Mouse (Mus musculus): Measurements from ENCODE around the gene Dchs2.

Gene Dchs2

DNA sequence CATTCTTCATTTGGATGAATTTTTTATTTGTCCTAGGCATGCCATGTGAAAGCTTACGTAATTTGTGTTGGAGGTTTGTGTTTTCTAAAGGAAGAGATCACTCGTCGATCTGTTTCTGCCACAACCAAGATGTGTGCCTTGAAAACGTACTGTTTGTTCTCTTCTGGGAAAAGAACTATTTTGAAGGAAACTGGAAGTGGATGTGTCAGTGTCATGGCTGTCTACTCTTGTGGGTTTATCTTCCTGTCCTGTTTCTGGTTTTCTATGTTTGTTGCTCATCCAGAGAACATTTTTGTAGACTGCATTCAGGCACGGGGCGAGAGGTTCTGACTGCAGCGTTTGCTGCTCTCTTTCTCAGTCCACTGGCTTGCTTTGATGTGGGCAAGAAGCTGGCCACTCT, 124.2 kb downstream of the Dchs2 start:
- DNase-seq (ENCODE audit: low spot score in 2 of 2): no peak

DNA sequence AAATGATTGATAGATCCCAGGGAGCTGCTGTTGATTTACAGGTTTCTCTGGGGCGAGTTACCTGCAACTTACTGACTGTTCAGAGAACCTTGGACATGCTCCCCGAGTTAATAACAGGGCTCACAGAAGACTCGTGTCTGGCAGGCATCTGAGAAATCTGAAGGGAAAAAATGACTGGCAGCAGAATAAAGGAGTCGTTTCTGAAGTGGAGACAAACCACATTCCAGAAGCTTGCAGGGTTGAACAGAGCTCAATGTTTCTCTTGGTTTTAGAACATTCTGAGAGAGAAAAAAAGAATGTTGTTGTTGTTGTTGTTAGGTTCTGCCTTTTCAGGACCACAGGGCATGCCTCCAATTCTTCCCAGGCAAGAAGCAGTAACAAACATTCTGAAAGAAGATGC, 131.7 kb downstream of the Dchs2 start:
- no peak for DNase-seq (ENCODE audit: low spot score in 2 of 2)

DNA sequence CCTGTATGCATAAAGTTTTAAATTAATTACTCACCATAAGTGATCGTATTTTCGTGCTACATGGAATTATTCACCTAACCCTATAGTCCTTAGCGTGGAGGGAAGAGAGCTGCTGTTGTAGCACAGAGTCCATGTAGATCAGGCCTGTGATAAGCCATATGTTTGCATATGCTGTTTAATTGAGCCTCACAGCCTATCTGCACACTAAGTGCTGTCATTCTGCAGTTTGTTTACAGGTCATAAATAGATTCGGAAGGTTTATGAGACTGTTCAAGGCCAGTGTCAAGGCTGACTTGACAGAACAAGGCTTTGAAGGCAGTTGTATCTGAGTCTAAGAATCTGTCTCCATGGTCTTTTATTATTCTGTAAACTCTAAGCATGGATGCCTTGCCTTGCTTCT, 138.3 kb downstream of the Dchs2 start:
- DNase-seq (ENCODE audit: low spot score in 2 of 2): no peak

DNA sequence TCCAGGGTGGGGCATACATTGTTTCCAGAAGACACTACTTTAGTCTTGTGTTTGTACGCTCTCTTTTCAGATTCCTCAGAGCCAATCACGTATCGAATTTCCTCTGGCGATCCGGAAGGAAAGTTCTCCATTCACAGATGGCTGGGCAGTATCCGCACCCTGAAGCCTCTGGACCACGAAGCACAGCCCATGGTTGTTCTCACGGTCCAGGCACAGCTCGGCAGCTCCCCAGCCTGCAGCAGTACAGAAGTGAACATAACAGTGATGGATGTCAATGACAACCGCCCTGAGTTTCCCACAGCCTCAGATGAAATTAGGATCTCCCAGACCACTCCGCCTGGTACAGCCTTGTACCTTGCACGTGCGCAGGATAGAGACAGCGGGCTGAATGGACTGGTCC, 142.5 kb downstream of the Dchs2 start:
- DNase-seq (ENCODE audit: low spot score in 2 of 2): no peak

DNA sequence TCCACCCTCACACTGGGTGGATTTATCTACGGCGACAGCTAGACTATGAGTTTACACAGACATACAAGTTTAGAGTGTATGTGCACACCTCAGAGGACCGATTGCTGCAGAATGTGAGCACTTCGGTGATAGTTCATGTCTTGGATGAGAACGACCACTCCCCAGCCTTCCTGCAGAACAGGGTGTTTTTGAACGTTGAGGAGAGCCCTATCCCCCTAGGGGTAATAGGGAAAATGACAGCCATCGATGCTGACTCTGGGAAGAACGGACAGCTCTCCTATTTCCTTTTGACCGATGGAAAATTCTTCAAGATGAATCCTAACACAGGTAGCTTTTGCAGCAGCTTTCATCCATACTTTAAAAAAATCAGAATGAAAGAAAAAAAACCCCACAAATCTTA, 143.2 kb downstream of the Dchs2 start:
- DNase-seq (ENCODE audit: low spot score in 2 of 2): no peak

DNA sequence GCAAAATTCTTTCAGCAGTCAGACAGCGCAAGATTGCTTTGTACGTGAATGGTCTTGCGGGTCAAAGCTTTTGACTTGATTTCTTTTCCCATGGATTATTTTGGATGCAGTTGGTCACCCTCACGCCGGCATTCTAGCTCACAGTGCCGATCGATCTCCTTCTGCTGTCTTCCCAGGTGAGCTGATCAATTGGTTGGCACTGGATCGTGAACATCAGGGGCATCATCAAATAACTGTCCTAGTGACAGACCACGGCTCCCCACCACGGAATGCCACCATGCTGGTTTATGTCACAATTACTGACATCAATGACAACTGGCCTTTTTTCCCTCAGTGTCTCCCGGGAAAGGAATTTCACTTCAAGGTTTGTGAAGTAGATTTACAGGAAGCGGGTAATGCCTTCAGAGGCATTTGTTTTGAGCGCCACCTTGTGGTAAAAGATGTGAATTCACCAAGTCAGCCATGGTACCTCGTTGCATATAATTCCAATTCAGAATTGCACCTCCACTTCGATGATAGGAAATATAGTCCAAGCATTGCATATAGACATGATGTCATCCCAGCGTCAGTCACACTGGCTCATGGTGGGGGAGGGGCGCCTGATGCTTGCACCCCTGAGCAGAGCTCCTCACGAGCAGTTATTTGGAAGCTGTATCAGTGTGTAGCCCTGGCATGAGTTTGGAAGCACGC, 146.0 kb downstream of the Dchs2 start:
- DNase-seq (ENCODE audit: low spot score in 2 of 2): peak; percentile 34 to 76

DNA sequence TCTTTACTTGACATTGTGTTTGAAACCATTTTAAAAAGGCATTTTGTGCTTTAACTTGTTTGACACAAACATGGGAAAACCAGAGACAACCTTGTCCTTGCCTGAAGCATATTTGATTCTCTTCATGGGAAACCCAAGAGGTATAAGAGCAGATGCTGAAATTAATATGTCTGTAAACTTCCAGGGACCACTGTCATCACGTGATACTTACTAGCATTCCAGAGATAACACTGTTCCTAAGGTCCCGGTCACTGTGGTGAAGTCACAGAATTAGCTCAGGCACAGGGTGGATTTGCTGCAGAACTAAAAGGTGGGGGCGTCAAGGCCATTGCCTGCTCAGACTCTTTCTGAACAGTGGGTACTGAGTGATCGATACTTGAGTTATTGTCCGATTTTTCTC, 148.0 kb downstream of the Dchs2 start:
- DNase-seq (ENCODE audit: low spot score in 2 of 2): no peak

DNA sequence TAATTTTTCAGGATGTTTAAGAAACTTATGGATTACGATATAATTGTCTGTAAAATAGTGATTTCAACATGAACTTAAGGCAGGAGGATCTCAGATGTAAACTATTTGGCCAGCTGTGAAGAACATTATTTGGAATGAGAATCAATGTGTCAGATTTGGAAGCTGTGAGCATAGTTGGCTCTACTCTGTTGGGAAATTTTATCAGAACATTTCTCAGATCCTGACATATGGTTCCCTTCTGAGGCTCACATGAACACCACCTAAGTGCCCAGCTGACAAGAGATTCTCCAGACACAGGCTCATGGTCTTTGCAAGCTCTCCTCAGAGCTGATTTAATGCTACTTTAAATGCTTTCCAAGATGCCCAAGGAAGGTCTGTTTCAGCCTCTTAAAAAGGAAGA, 156.1 kb downstream of the Dchs2 start:
- DNase-seq (ENCODE audit: low spot score in 2 of 2): no peak

DNA sequence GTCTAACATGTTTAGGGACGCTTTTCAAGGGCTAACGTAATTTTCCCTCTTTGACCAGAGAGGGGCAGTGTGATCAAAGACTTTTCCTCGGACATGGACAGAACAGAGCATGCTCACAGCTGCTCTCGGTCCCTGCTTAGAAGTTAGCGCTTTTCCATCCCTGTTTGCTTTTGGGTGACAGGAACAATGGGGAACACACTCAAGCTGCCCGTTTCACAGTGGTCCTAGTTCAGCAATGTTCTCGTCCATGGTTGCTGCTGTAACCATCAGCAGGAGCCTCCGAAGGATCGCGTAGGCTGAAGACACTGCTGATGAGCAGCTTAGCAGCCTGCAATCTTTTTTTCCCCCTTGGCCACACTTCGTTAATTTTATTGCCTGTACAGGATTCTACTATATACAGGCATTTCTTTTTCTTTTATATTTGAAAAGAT, 159.2 kb downstream of the Dchs2 start:
- DNase-seq (ENCODE audit: low spot score in 2 of 2): peak; percentile 17 to 56

DNA sequence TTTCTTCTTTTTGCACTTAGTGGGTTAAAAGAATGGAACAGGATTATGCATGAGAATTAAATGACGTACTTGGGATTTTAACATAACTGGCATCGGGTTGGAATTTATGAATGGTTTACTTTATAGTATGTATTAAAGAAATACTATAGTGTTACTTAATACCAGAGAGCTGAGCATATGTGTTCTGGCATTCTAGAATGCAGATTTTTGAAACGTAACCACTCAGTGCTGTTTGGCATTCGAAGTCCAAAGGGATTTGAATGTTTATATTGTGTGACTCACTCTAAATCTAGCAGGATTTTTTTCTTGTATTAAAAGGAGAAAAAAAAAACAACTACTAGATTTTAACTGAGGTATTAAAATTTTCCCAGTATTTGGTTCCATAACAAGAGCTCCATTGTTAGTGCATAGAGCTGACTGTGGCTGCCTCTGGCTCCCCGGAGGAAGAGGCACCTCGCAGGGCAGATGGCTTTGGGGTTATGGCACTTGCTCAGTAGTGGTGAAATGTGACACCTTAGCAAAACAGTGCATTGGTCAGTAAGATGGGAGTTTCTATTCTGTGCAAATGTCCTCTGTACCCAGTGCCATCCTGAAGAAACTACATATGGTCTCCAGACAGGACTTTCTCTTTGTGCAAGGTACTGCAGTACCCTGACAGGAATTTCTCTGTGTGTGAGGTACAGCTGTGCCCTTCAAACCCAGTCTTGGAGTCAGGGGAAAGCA, 160.5 kb downstream of the Dchs2 start:
- DNase-seq (ENCODE audit: low spot score in 2 of 2): no peak

DNA sequence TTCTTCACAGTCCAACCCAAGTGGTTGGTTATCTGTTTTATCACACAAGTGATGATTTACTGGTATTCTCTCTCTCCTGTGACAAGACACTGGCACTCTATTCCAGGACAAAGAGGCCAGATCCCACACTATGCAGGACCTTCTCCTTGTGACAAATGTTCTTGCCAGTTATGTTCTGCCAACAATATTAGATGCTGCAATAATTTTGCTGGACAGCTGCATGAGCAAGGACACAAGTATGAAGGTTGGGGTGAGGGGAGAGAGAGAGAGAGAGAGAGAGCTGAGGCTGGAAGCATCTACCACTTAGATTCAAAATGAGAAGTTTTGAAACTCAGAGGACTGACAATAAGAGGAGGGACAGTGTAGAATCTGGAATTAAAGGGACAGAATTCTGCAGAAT, 162.7 kb downstream of the Dchs2 start:
- DNase-seq (ENCODE audit: low spot score in 2 of 2): no peak

DNA sequence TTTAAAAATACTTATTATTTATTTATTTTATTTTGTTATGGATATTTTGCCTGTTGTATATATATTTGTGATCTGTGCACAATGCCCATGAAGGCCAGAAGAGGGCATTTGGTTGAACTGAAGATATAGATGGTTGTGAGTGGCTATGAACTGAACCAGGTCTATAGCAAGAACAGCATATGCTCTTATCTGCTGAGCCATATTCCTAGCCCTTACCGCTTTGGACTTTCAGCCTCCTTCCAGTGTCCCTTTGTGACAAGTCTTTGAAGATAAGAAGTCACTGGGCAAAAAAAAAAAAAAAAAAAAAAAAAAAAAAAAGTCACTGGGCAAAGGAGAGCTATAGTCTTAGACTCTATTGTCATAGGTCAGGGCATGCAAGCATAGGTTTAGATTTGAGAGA, 163.2 kb downstream of the Dchs2 start:
- no peak for DNase-seq (ENCODE audit: low spot score in 2 of 2)

DNA sequence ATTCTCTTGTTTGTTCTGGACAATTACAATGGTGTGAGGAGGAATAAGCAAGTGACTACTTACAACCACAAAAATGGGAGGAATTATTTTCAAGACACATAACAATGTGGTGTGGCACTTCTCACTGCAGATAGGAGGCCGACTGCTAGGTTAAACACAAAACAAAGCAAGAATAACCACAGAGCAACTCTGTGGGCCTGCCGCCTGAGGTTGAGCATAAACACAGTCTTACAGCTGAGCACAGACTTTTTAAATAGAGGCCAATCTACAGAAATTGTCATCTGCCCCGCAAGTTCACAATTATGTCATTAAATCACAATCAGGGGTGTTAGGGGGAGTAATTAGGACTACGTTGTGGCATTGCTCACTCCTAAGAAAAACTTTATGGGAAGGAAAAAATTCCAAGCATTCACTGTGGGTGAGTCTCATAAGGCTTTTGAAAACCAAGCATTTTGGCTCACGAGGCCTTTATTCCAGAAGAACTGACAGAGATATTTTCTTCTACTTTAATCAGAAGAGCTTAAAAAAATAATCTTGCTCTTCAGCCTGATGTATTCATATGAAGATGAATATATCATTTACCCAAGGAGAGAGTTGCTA, 172.1 kb downstream of the Dchs2 start:
- no peak for DNase-seq (ENCODE audit: low spot score in 2 of 2)

DNA sequence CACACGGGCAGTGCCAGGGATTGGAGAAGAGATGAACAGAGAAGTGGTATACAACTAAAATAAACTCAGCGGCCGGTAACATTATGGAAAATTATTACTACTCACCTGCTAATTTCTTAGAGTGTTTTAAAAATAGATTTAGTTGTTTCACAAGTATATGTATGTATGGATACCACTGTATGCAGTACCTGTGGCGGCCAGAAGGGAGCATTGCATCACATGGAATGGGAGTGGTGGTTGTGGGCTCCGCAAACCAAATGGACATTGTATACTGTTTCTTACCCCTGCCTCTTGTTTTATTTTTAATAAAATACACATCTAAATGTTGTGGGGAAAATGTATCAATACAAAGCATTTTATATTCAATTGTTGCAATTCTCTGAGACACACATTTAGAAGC, 176.1 kb downstream of the Dchs2 start:
- no peak for DNase-seq (ENCODE audit: low spot score in 2 of 2)

DNA sequence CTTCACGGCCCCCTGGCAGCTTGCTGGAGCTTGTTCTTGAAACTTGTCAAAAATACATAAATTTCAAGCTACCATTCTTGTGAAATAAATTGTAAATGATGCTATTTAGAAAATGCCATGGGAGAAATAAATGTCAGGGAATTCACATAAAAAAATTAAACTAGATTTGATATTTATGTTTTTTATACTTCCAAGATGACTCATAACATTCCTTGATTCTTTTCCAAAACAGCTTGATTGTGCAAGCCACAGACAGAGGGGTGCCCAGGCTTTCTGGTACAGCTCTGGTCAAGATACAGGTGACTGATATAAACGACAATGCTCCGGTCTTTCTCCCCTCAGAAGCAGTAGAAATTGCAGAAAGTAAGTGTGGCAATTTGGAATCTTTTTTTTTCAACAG, 218.2 kb downstream of the Dchs2 start:
- no peak for DNase-seq (ENCODE audit: low spot score in 2 of 2)

DNA sequence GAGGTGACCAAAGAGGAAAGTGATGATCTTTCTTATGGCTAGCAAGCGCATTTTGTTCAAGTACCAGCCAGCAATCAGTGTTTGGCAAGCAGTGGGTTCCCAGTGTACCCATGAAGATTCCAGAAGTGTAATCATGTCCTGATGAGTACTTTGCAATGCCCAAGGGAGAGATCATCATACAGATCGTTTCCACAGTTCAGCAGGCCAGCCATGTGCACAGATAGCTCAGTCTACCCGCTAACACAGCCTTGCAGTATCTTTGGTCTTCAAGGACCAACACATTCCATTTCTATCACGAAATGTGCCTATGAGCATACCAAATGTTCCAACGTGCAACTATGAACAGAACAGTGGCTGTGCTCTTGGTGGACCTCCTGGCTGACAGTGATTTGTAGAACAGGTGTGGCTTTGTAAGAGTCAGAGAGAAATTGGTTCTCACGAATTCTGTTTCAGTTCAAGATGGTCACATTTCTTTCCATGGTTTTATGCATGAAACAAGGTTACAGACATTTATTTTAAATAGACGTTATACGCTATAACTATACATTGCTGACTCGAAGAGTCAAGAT, 240.8 kb downstream of the Dchs2 start:
- no peak for DNase-seq (ENCODE audit: low spot score in 2 of 2)

DNA sequence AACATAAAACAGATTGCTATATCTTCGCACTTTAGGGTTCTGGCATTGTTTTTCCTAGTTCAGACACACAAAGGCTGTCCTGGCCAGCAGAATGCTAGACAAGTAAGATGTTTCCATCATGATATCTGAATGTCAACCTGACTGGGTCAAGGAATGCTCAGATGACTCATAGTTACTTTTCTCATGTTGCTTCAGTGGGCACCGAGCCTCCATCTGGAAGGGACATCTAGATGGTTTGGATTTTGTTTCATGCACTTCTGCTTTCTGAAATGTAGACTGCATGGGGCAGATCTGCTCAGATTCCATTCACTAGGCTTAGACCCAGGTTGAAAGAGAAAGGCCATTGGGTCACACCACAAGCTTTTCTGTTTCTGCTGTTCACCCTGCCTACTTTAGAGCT, 242.1 kb downstream of the Dchs2 start:
- no peak for DNase-seq (ENCODE audit: low spot score in 2 of 2)

DNA sequence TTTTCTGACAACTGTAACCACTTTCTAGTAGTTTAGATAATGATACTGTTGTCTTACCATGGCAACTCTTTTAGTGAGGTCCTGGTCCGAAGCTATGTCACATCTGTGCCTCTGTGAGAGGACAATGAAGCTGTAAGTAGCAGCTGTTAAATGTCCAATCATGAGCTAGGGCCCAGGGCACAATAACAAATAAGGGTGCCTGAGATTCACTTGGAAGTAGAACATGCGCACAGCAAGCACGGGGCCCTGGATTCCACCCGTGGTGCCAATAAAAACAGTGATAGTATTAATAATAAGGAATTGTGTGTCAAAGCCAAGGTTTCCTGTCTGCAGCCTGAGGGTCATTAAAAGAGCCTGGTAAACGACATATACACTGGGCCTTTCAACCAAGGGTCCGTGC, 246.6 kb downstream of the Dchs2 start:
- DNase-seq (ENCODE audit: low spot score in 2 of 2): no peak

DNA sequence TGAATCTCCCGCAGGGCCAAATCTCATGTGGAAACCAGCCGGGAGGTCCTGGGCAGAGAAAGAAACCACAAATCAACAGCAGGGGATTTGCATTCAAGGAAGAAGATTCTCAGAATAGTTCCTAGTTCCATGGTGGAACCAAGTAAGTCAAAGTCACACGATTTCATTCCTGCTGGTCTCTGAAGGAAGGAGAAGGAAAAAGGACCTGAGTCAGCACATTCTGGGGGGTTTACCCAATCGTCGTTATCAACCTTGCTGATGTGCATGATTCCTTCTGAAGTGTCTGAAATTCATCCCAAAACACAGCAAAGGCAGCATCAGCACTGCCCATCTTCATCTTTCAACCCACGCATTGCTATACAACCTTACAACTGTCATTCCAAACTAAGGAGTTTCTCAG, 249.1 kb downstream of the Dchs2 start:
- no peak for DNase-seq (ENCODE audit: low spot score in 2 of 2)
